Mouse (Mus musculus) thymus, adult 2 months (tissue): ENCODE measurements around the gene Cdip1. TPM values are rescaled to one million over a fixed set of nuclear protein-coding genes. Genes with fewer than 3 reads are reported as not detected.
A peak's percentile ranks its signal among the peaks of the same experiment; 100 is the strongest.
"Not testable (repeated sequence)": the region's sequence is repeated elsewhere in the genome, so short reads cannot be mapped to it uniquely, and the experiment has no call there.

Experiments
- DNase-seq: peaks from one replicate; pipeline ENCODE4 v3.0.0; 2021
- H3K27ac ChIP-seq: fragments of 200-500 bp; 2 replicates; pipeline ENCODE4 v1.5.1; 2012; ENCODE audit warnings: low read length, control low read depth; ENCODE audit not compliant: control insufficient read depth, insufficient read depth
- H3K27me3 ChIP-seq: fragments of 200-500 bp; 2 replicates; pipeline ENCODE4 v1.6.1; 2012; ENCODE audit warnings: mild to moderate bottlenecking, low read length, moderate library complexity, mixed read lengths; ENCODE audit not compliant: control insufficient read depth, insufficient read depth
- H3K36me3 ChIP-seq: fragments of 200-500 bp; 2 replicates; pipeline ENCODE4 v1.6.1; 2012; ENCODE audit warnings: mild to moderate bottlenecking, low read length, moderate library complexity; ENCODE audit not compliant: control insufficient read depth, insufficient read depth
- H3K4me1 ChIP-seq: fragments of 200-500 bp; replicated peaks from 2 replicates; pipeline ENCODE4 v1.6.1; 2012; ENCODE audit warnings: low read length; ENCODE audit not compliant: control insufficient read depth, insufficient read depth
- H3K4me3 ChIP-seq: fragments of 200-500 bp; 2 replicates; pipeline ENCODE4 v1.5.1; 2012; ENCODE audit warnings: mild to moderate bottlenecking, low read length, control low read depth, moderate library complexity; ENCODE audit not compliant: control insufficient read depth, insufficient read depth
- CTCF ChIP-seq: fragments of 200-500 bp; IDR thresholded peaks from 2 replicates; pipeline ENCODE4 v1.5.1; 2012; ENCODE audit warnings: mild to moderate bottlenecking, control low read depth, low read length, moderate library complexity, borderline replicate concordance; ENCODE audit not compliant: control insufficient read depth, poor library complexity, insufficient read depth; ENCODE audit errors: extremely low read depth
- POLR2A ChIP-seq: fragments of 200-500 bp; IDR thresholded peaks from 2 replicates; pipeline ENCODE4 v1.6.1; 2012; ENCODE audit warnings: mild to moderate bottlenecking, low read length, control low read depth, moderate library complexity; ENCODE audit not compliant: control insufficient read depth, poor library complexity, insufficient read depth; ENCODE audit errors: extremely low read depth
- WGBS: fragments of 180-500 bp; shearing (Covaris S2); methylation state at CpG from one replicate; pipeline ENCODE4 v1.1.7; 2018; 5-methylcytosine and 5-hydroxymethylcytosine counted together
- polyA plus RNA-seq: library from polyadenylated mRNA; depleted of rRNA; stranded (reverse); fragments of >200 nt; gene quantifications from 2 replicates; pipeline ENCODE4 v1.2.3, GENCODE M21; 2012

Cdip1 gene
- polyA plus RNA-seq, 1 experiment = 112 TPM

- 39% methylated on average over 1 of the region's 1 CpGs for WGBS
- Histone ChIP-seq H3K36me3 (peaks cover 22% of the 10 kb centered on the region), H3K4me3 (no peak overlapping the region), H3K27me3 (no peaks in the 10 kb centered on the region), H3K4me1 (peaks cover 8% of the 10 kb centered on the region), H3K27ac (no peak overlapping the region)
- no peak for DNase-seq
- TF ChIP-seq POLR2A (no peak), CTCF (no peak)
These were observed 16.7 kb downstream of the Cdip1 start for GRCm38 (mm10) chr16:4773289-4773970.

- WGBS = 96% methylated on average over 5 of the region's 5 CpGs
- Histone ChIP-seq H3K27me3 (no peaks in the 10 kb centered on the region), H3K36me3 (peaks cover 62% of the 10 kb centered on the region), H3K4me1 (peaks cover 4% of the 10 kb centered on the region), H3K4me3 (no peak overlapping the region), H3K27ac (no peak overlapping the region)
- TF ChIP-seq POLR2A = no peak
- no peak for TF ChIP-seq CTCF
- no peak for DNase-seq
These were observed 21.4 kb downstream of the Cdip1 start for GRCm38 (mm10) chr16:4768719-4769118.

GRCm38 (mm10) chr16:4767012-4767790 lies 22.9 kb downstream of the Cdip1 start:
- H3K27ac ChIP-seq = no peak overlapping the region
- peaks cover 66% of the 10 kb centered on the region for H3K36me3 ChIP-seq
- DNase-seq = no peak
- H3K27me3 ChIP-seq = no peaks in the 10 kb centered on the region
- H3K4me3 ChIP-seq = no peak overlapping the region
- WGBS = 95% methylated on average over 6 of the region's 6 CpGs
- no peaks in the 10 kb centered on the region for H3K4me1 ChIP-seq
- TF ChIP-seq CTCF (no peak), POLR2A (no peak)

GRCm38 (mm10) chr16:4765852-4766251 lies 24.2 kb downstream of the Cdip1 start:
- no peak overlapping the region for H3K4me3 ChIP-seq
- peaks cover 66% of the 10 kb centered on the region for H3K36me3 ChIP-seq
- 88% methylated on average over 2 of the region's 2 CpGs for WGBS
- H3K4me1 ChIP-seq = peaks cover 2% of the 10 kb centered on the region; the same call in 1 of the 2 replicates
- no peak for DNase-seq
- TF ChIP-seq POLR2A (no peak), CTCF (no peak)
- no peak overlapping the region for H3K27ac ChIP-seq
- H3K27me3 ChIP-seq = no peaks in the 10 kb centered on the region

- DNase-seq = peak; percentile 29
- Histone ChIP-seq H3K36me3 (peaks cover 43% of the 10 kb centered on the region), H3K27me3 (no peaks in the 10 kb centered on the region), H3K4me3 (no peak overlapping the region), H3K4me1 (peaks cover 2% of the 10 kb centered on the region; the same call in 1 of the 2 replicates), H3K27ac (no peak overlapping the region)
- no peak for TF ChIP-seq POLR2A
- no peak for TF ChIP-seq CTCF
- WGBS = 40% methylated on average over 2 of the region's 2 CpGs
These were observed 26.8 kb downstream of the Cdip1 start for GRCm38 (mm10) chr16:4763276-4763675.

GRCm38 (mm10) chr16:4762437-4762836 lies 27.7 kb downstream of the Cdip1 start:
- no peak overlapping the region for H3K4me3 ChIP-seq
- peaks cover 36% of the 10 kb centered on the region for H3K36me3 ChIP-seq
- H3K27ac ChIP-seq = no peak overlapping the region
- H3K27me3 ChIP-seq = no peaks in the 10 kb centered on the region
- no peak for TF ChIP-seq POLR2A
- no peak for TF ChIP-seq CTCF
- peaks cover 2% of the 10 kb centered on the region; the same call in 1 of the 2 replicates for H3K4me1 ChIP-seq
- no peak for DNase-seq
- WGBS = 93% methylated on average over 4 of the region's 4 CpGs

GRCm38 (mm10) chr16:4756660-4757335 lies 33.3 kb downstream of the Cdip1 start:
- not testable (repeated sequence) for H3K27ac ChIP-seq, H3K36me3 ChIP-seq, H3K4me1 ChIP-seq, H3K27me3 ChIP-seq, DNase-seq
- H3K4me3 ChIP-seq = peak overlapping the region; percentile 17
- 14% methylated on average over 42 of the region's 42 CpGs for WGBS
